Mouse (Mus musculus): ENCODE measurements around the gene Zdhhc20. TPM values are rescaled to one million over a fixed set of nuclear protein-coding genes. Genes with fewer than 3 reads are reported as not detected.

Zdhhc20 gene
- polyA plus RNA-seq, 1 experiment = 30.9 TPM

GRCm38 (mm10) chr14:57833526-57833925 lies 56.5 kb downstream of the Zdhhc20 start:
- DNase-seq (ENCODE audit: extremely low spot score in 1 of 2, low spot score in 1 of 2) = no peak

GRCm38 (mm10) chr14:57827284-57827683 lies 62.8 kb downstream of the Zdhhc20 start:
- no peak for DNase-seq (ENCODE audit: extremely low spot score in 1 of 2, low spot score in 1 of 2)

- DNase-seq (ENCODE audit: extremely low spot score in 1 of 2, low spot score in 1 of 2) = peak; percentile 79 to 92
Measured at GRCm38 (mm10) chr14:57825788-57826751, 64.0 kb downstream of the Zdhhc20 start, which contains the start of the genes Ska3 and Mrpl57. Ska3 (minus strand) TSS chr14:57826185. Mrpl57 (plus strand) TSS chr14:57826234.

- no peak for DNase-seq (ENCODE audit: extremely low spot score in 1 of 2, low spot score in 1 of 2)
Measured at GRCm38 (mm10) chr14:57820839-57821238, 69.2 kb downstream of the Zdhhc20 start.

- DNase-seq (ENCODE audit: extremely low spot score in 1 of 2, low spot score in 1 of 2) = peak in 1 of 2 experiments; percentile 39
Measured at GRCm38 (mm10) chr14:57811844-57812243, 78.2 kb downstream of the Zdhhc20 start.

- DNase-seq (ENCODE audit: extremely low spot score in 1 of 2, low spot score in 1 of 2) = no peak
Measured at GRCm38 (mm10) chr14:57810886-57811285, 79.2 kb downstream of the Zdhhc20 start.

- peak in 1 of 2 experiments; percentile 26 for DNase-seq (ENCODE audit: extremely low spot score in 1 of 2, low spot score in 1 of 2)
Measured at GRCm38 (mm10) chr14:57808558-57808957, 81.5 kb downstream of the Zdhhc20 start.

- DNase-seq (ENCODE audit: extremely low spot score in 1 of 2, low spot score in 1 of 2) = no peak
Measured at GRCm38 (mm10) chr14:57803731-57804130, 86.3 kb downstream of the Zdhhc20 start.

GRCm38 (mm10) chr14:57797991-57798931 lies 91.8 kb downstream of the Zdhhc20 start, which contains the start of gene Sap18:
Sap18 (plus strand) TSS chr14:57798180.
- DNase-seq (ENCODE audit: extremely low spot score in 1 of 2, low spot score in 1 of 2) = peak; percentile 96 to 98

GRCm38 (mm10) chr14:57797551-57797950 lies 92.5 kb downstream of the Zdhhc20 start:
- peak in 1 of 2 experiments; percentile 5 for DNase-seq (ENCODE audit: extremely low spot score in 1 of 2, low spot score in 1 of 2)

- DNase-seq (ENCODE audit: extremely low spot score in 1 of 2, low spot score in 1 of 2) = no peak
Measured at GRCm38 (mm10) chr14:57791171-57791570, 98.9 kb downstream of the Zdhhc20 start.

- DNase-seq (ENCODE audit: extremely low spot score in 1 of 2, low spot score in 1 of 2) = no peak
Measured at GRCm38 (mm10) chr14:57789759-57790158, 100.3 kb downstream of the Zdhhc20 start.

- DNase-seq (ENCODE audit: extremely low spot score in 1 of 2, low spot score in 1 of 2) = no peak
Measured at GRCm38 (mm10) chr14:57789311-57789710, 100.8 kb downstream of the Zdhhc20 start.

- DNase-seq (ENCODE audit: extremely low spot score in 1 of 2, low spot score in 1 of 2) = no peak
Measured at GRCm38 (mm10) chr14:57787406-57787805, 102.7 kb downstream of the Zdhhc20 start.

Other genes with a start within 250 kb of the Zdhhc20 start
- gene Xpo4, start 224.8 kb downstream of the Zdhhc20 start, polyA plus RNA-seq (2012; rRNA removed) = 6.8 and 8.0 TPM in 2 replicates
- not detected in 2 replicates for gene Gm49361, start 144.2 kb downstream of the Zdhhc20 start, polyA plus RNA-seq (2012; rRNA removed)
- 14.7 and 15.3 TPM in 2 replicates for gene Lats2, start 131.9 kb downstream of the Zdhhc20 start, polyA plus RNA-seq (2012; rRNA removed)
- 26.4 and 42.7 TPM in 2 replicates for gene Sap18, start 92.1 kb downstream of the Zdhhc20 start, polyA plus RNA-seq (2012; rRNA removed)
- 0.50 and 0.67 TPM in 2 replicates for gene Ska3, start 64.1 kb downstream of the Zdhhc20 start, polyA plus RNA-seq (2012; rRNA removed)
- 58.6 and 64.8 TPM in 2 replicates for gene Mrpl57, start 64.0 kb downstream of the Zdhhc20 start, polyA plus RNA-seq (2012; rRNA removed)
- 22.5 and 25.9 TPM in 2 replicates for gene Micu2, start 109.0 kb upstream of the Zdhhc20 start, polyA plus RNA-seq (2012; rRNA removed)
- gene Fgf9, start 180.3 kb upstream of the Zdhhc20 start, polyA plus RNA-seq (2012; rRNA removed) = 20.5 and 21.9 TPM in 2 replicates

All from frontal cortex, adult 2 months (tissue).